Mouse (Mus musculus): Measurements from ENCODE around the gene LTO1. TPM values are rescaled to one million over a fixed set of nuclear protein-coding genes. Genes with fewer than 3 reads are reported as not detected.
A peak's percentile ranks its signal among the peaks of the same experiment; 100 is the strongest.

The LTO1 gene
- 21.2 and 25.5 TPM in 2 replicates for polyA plus RNA-seq (2011; ENCODE audit: insufficient read length, low read depth, missing spikeins)

- Histone ChIP-seq H3K4me3 (ENCODE audit: insufficient read depth, low read length) (peak within 1 kb of the TSS; percentile 65), H3K27ac (ENCODE audit: insufficient read depth, low read length) (peak within 1 kb of the TSS; percentile 72), H3K4me1 (ENCODE audit: control insufficient read depth, insufficient read depth, low read length) (peaks cover 7% of the 10 kb centered on the region)
- no peak for TF ChIP-seq CTCF (IDR thresholded peaks at IDR 0.05; ENCODE audit: borderline replicate concordance, insufficient read depth, low read length)
- TF ChIP-seq POLR2A (IDR thresholded peaks at IDR 0.05; ENCODE audit: low read depth, low read length) = peak; percentile 80
Observed at GRCm38 (mm10) chr7:144914948-144915750, at the start of gene LTO1. Gene LTO1 (plus strand): TSS chr7:144915100.

- H3K27ac ChIP-seq (ENCODE audit: insufficient read depth, low read length) = no peak overlapping the region
- no peaks in the 10 kb centered on the region for H3K4me1 ChIP-seq (ENCODE audit: control insufficient read depth, insufficient read depth, low read length)
- no peak overlapping the region for H3K4me3 ChIP-seq (ENCODE audit: insufficient read depth, low read length)
- no peak for TF ChIP-seq CTCF (IDR thresholded peaks at IDR 0.05; ENCODE audit: borderline replicate concordance, insufficient read depth, low read length)
Observed at GRCm38 (mm10) chr7:144867161-144867560, 47.7 kb upstream of the LTO1 start.

GRCm38 (mm10) chr7:144867602-144868001 is 47.3 kb upstream of the LTO1 start:
- no peak for TF ChIP-seq CTCF (IDR thresholded peaks at IDR 0.05; ENCODE audit: borderline replicate concordance, insufficient read depth, low read length)
- TF ChIP-seq POLR2A (IDR thresholded peaks at IDR 0.05; ENCODE audit: low read depth, low read length) = no peak
- Histone ChIP-seq H3K27ac (ENCODE audit: insufficient read depth, low read length) (no peak overlapping the region), H3K4me3 (ENCODE audit: insufficient read depth, low read length) (no peak overlapping the region), H3K4me1 (ENCODE audit: control insufficient read depth, insufficient read depth, low read length) (no peaks in the 10 kb centered on the region)

- TF ChIP-seq CTCF (IDR thresholded peaks at IDR 0.05; ENCODE audit: borderline replicate concordance, insufficient read depth, low read length) (no peak), POLR2A (IDR thresholded peaks at IDR 0.05; ENCODE audit: low read depth, low read length) (no peak)
- H3K27ac ChIP-seq (ENCODE audit: insufficient read depth, low read length) = no peak overlapping the region
Observed at GRCm38 (mm10) chr7:144872420-144872819, 42.5 kb upstream of the LTO1 start.

GRCm38 (mm10) chr7:144873160-144873559 is 41.7 kb upstream of the LTO1 start:
- H3K27ac ChIP-seq (ENCODE audit: insufficient read depth, low read length) = no peak overlapping the region
- H3K4me3 ChIP-seq (ENCODE audit: insufficient read depth, low read length) = no peak overlapping the region
- TF ChIP-seq POLR2A (IDR thresholded peaks at IDR 0.05; ENCODE audit: low read depth, low read length) (no peak), CTCF (IDR thresholded peaks at IDR 0.05; ENCODE audit: borderline replicate concordance, insufficient read depth, low read length) (no peak)
- no peaks in the 10 kb centered on the region for H3K4me1 ChIP-seq (ENCODE audit: control insufficient read depth, insufficient read depth, low read length)

More at GRCm38 (mm10) chr7:144872420-144872819, 42.5 kb upstream of the LTO1 start:
- Histone ChIP-seq H3K4me1 (ENCODE audit: control insufficient read depth, insufficient read depth, low read length) (no peaks in the 10 kb centered on the region), H3K4me3 (ENCODE audit: insufficient read depth, low read length) (no peak overlapping the region)

GRCm38 (mm10) chr7:144874226-144874625 is 40.7 kb upstream of the LTO1 start:
- TF ChIP-seq CTCF (IDR thresholded peaks at IDR 0.05; ENCODE audit: borderline replicate concordance, insufficient read depth, low read length) = no peak
- TF ChIP-seq POLR2A (IDR thresholded peaks at IDR 0.05; ENCODE audit: low read depth, low read length) = no peak
- Histone ChIP-seq H3K4me1 (ENCODE audit: control insufficient read depth, insufficient read depth, low read length) (no peaks in the 10 kb centered on the region), H3K4me3 (ENCODE audit: insufficient read depth, low read length) (no peak overlapping the region)

GRCm38 (mm10) chr7:144878401-144878800 is 36.5 kb upstream of the LTO1 start:
- Histone ChIP-seq H3K27ac (ENCODE audit: insufficient read depth, low read length) (no peak overlapping the region), H3K4me1 (ENCODE audit: control insufficient read depth, insufficient read depth, low read length) (peaks cover 2% of the 10 kb centered on the region; the same call in 1 of the 2 replicates), H3K4me3 (ENCODE audit: insufficient read depth, low read length) (no peak overlapping the region)
- TF ChIP-seq CTCF (IDR thresholded peaks at IDR 0.05; ENCODE audit: borderline replicate concordance, insufficient read depth, low read length) (no peak), POLR2A (IDR thresholded peaks at IDR 0.05; ENCODE audit: low read depth, low read length) (no peak)

More at GRCm38 (mm10) chr7:144874226-144874625, 40.7 kb upstream of the LTO1 start:
- no peak overlapping the region for H3K27ac ChIP-seq (ENCODE audit: insufficient read depth, low read length)

- Histone ChIP-seq H3K27ac (ENCODE audit: insufficient read depth, low read length) (no peak overlapping the region), H3K4me1 (ENCODE audit: control insufficient read depth, insufficient read depth, low read length) (peaks cover 4% of the 10 kb centered on the region; the same call in 1 of the 2 replicates), H3K4me3 (ENCODE audit: insufficient read depth, low read length) (no peak overlapping the region)
- TF ChIP-seq CTCF (IDR thresholded peaks at IDR 0.05; ENCODE audit: borderline replicate concordance, insufficient read depth, low read length) = no peak
- TF ChIP-seq POLR2A (IDR thresholded peaks at IDR 0.05; ENCODE audit: low read depth, low read length) = no peak
Observed at GRCm38 (mm10) chr7:144883106-144883505, 31.8 kb upstream of the LTO1 start.

- Histone ChIP-seq H3K4me3 (ENCODE audit: insufficient read depth, low read length) (no peak overlapping the region), H3K4me1 (ENCODE audit: control insufficient read depth, insufficient read depth, low read length) (peaks cover 4% of the 10 kb centered on the region; the same call in 1 of the 2 replicates)
Observed at GRCm38 (mm10) chr7:144887672-144888071, 27.2 kb upstream of the LTO1 start.

More at GRCm38 (mm10) chr7:144887672-144888071, 27.2 kb upstream of the LTO1 start:
- TF ChIP-seq POLR2A (IDR thresholded peaks at IDR 0.05; ENCODE audit: low read depth, low read length) = no peak
- TF ChIP-seq CTCF (IDR thresholded peaks at IDR 0.05; ENCODE audit: borderline replicate concordance, insufficient read depth, low read length) = no peak
- H3K27ac ChIP-seq (ENCODE audit: insufficient read depth, low read length) = no peak overlapping the region

Data from embryonic fibroblast, embryonic 13.5 days (primary cell).